Mouse (Mus musculus) small intestine, adult 2 months (tissue): ENCODE data around the gene Galnt6. TPM values are rescaled to one million over a fixed set of nuclear protein-coding genes. Genes with fewer than 3 reads are reported as not detected.

Source experiments
- H3K27ac ChIP-seq: fragments of 200-500 bp; 2 replicates; pipeline ENCODE4 v1.5.1; 2012; ENCODE audit warnings: low read depth, low read length, control low read depth, inconsistent platforms; ENCODE audit not compliant: insufficient read depth
- H3K27me3 ChIP-seq: fragments of 200-500 bp; 2 replicates; pipeline ENCODE4 v1.6.1; 2012; ENCODE audit warnings: mild to moderate bottlenecking, moderate library complexity, low read length, inconsistent platforms; ENCODE audit not compliant: control insufficient read depth, insufficient read depth
- H3K36me3 ChIP-seq: fragments of 200-500 bp; 2 replicates; pipeline ENCODE4 v1.6.1; 2012; ENCODE audit warnings: mild to moderate bottlenecking, low read length, control low read depth, inconsistent platforms; ENCODE audit not compliant: control insufficient read depth, insufficient read depth
- H3K4me1 ChIP-seq: fragments of 200-500 bp; 2 replicates; pipeline ENCODE4 v1.6.1; 2012; ENCODE audit warnings: low read length, inconsistent platforms, mixed read lengths; ENCODE audit not compliant: control insufficient read depth, insufficient read depth, insufficient read length
- H3K4me3 ChIP-seq: fragments of 200-500 bp; 2 replicates; pipeline ENCODE4 v1.5.1; 2012; ENCODE audit warnings: low read depth, mild to moderate bottlenecking, control low read depth, inconsistent platforms, low read length, moderate library complexity
- CTCF ChIP-seq: fragments of 200-500 bp; IDR thresholded peaks from 2 replicates; pipeline ENCODE4 v1.5.1; 2012; ENCODE audit warnings: low read depth, mild to moderate bottlenecking, control low read depth, inconsistent platforms, low read length, moderate library complexity, mixed read lengths; ENCODE audit not compliant: insufficient replicate concordance, insufficient read length; ENCODE audit errors: extremely low read depth
- POLR2A ChIP-seq: fragments of 200-500 bp; IDR thresholded peaks from 2 replicates; pipeline ENCODE4 v1.6.1; 2012; ENCODE audit warnings: low read depth, mild to moderate bottlenecking, control low read depth, inconsistent platforms, low read length, moderate library complexity
- WGBS: fragments of 180-500 bp; shearing (Covaris S2); methylation state at CpG from one replicate; pipeline ENCODE4 v1.1.7; 2018; 5-methylcytosine and 5-hydroxymethylcytosine counted together
- polyA plus RNA-seq: library from polyadenylated mRNA; depleted of rRNA; stranded (reverse); fragments of >200 nt; gene quantifications from 2 replicates; pipeline ENCODE4 v1.2.3, GENCODE M21; 2012

The Galnt6 gene
- polyA plus RNA-seq, 1 experiment = 73.0 TPM

GRCm38 (mm10) chr15:100728586-100728985 is 590 bp downstream of the Galnt6 start:
- WGBS = 10% methylated on average over 9 of the region's 9 CpGs
- Histone ChIP-seq H3K27ac (peak overlapping the region; percentile 93), H3K4me1 (peaks cover 23% of the 10 kb centered on the region), H3K27me3 (no peaks in the 10 kb centered on the region), H3K4me3 (peak overlapping the region; percentile 75), H3K36me3 (peaks cover 9% of the 10 kb centered on the region)
- no peak for TF ChIP-seq CTCF
- peak; percentile 26; the same call in 1 of the 2 replicates for TF ChIP-seq POLR2A

- Histone ChIP-seq H3K4me1 (peaks cover 29% of the 10 kb centered on the region), H3K27ac (peak overlapping the region; percentile 93), H3K36me3 (peaks cover 9% of the 10 kb centered on the region), H3K27me3 (no peaks in the 10 kb centered on the region), H3K4me3 (peak overlapping the region; percentile 75)
- TF ChIP-seq POLR2A (peak; percentile 61; the same call in 1 of the 2 replicates), CTCF (no peak)
- WGBS = 23% methylated on average over 11 of the region's 11 CpGs
These were observed 1.3 kb downstream of the Galnt6 start for GRCm38 (mm10) chr15:100727834-100728233.

GRCm38 (mm10) chr15:100726721-100727120 is 2.5 kb downstream of the Galnt6 start:
- 93% methylated on average over 11 of the region's 11 CpGs for WGBS

GRCm38 (mm10) chr15:100723505-100723904 is 5.7 kb downstream of the Galnt6 start:
- Histone ChIP-seq H3K36me3 (peaks cover 23% of the 10 kb centered on the region), H3K27ac (peak overlapping the region; percentile 88; the same call in 1 of the 2 replicates), H3K4me3 (no peak overlapping the region), H3K27me3 (no peaks in the 10 kb centered on the region), H3K4me1 (peaks cover 21% of the 10 kb centered on the region)
- TF ChIP-seq CTCF = no peak
- TF ChIP-seq POLR2A = no peak
- 65% methylated on average over 14 of the region's 14 CpGs for WGBS

More at GRCm38 (mm10) chr15:100726721-100727120, 2.5 kb downstream of the Galnt6 start:
- Histone ChIP-seq H3K4me3 (no peak overlapping the region), H3K27me3 (no peaks in the 10 kb centered on the region), H3K4me1 (peaks cover 30% of the 10 kb centered on the region), H3K27ac (no peak overlapping the region), H3K36me3 (peaks cover 9% of the 10 kb centered on the region)
- TF ChIP-seq POLR2A = no peak
- no peak for TF ChIP-seq CTCF

GRCm38 (mm10) chr15:100722564-100722963 is 6.6 kb downstream of the Galnt6 start:
- Histone ChIP-seq H3K36me3 (peaks cover 31% of the 10 kb centered on the region), H3K27me3 (no peaks in the 10 kb centered on the region), H3K4me3 (no peak overlapping the region), H3K27ac (peak overlapping the region; percentile 88), H3K4me1 (peaks cover 21% of the 10 kb centered on the region)
- WGBS = 25% methylated on average over 6 of the region's 6 CpGs
- TF ChIP-seq CTCF = no peak
- TF ChIP-seq POLR2A = no peak

- 12% methylated on average over 4 of the region's 4 CpGs for WGBS
- H3K4me3 ChIP-seq = no peak overlapping the region
- H3K36me3 ChIP-seq = peaks cover 31% of the 10 kb centered on the region
- TF ChIP-seq CTCF (no peak), POLR2A (no peak)
- H3K4me1 ChIP-seq = peaks cover 18% of the 10 kb centered on the region
- peak overlapping the region; percentile 88 for H3K27ac ChIP-seq
- no peaks in the 10 kb centered on the region for H3K27me3 ChIP-seq
These were observed 7.2 kb downstream of the Galnt6 start for GRCm38 (mm10) chr15:100722026-100722425.

GRCm38 (mm10) chr15:100721445-100721844 is 7.7 kb downstream of the Galnt6 start:
- Histone ChIP-seq H3K27me3 (no peaks in the 10 kb centered on the region), H3K27ac (peak overlapping the region; percentile 56), H3K4me3 (no peak overlapping the region), H3K36me3 (peaks cover 36% of the 10 kb centered on the region), H3K4me1 (peaks cover 17% of the 10 kb centered on the region)
- WGBS = 81% methylated on average over 5 of the region's 5 CpGs
- TF ChIP-seq CTCF (no peak), POLR2A (no peak)
